Mouse (Mus musculus) heart, embryonic 15.5 days (tissue): ENCODE measurements around the gene Gm49361. TPM values are rescaled to one million over a fixed set of nuclear protein-coding genes. Genes with fewer than 3 reads are reported as not detected.
"Not testable (repeated sequence)": the region's sequence is repeated elsewhere in the genome, so short reads cannot be mapped to it uniquely, and the experiment has no call there.

Source experiments
- ATAC-seq: fragments of 200-750 bp; cut with Nextera tagmentation; replicated peaks from 2 replicates; pipeline ENCODE4 v1.8.0; 2017; ENCODE audit warnings: low read depth, moderate TSS enrichment; ENCODE audit not compliant: insufficient number of reproducible peaks, insufficient read depth, low FRiP score
- H3K27ac ChIP-seq: fragments of 300-500 bp; sonication (generic); 2 replicates; pipeline ENCODE4 v1.5.1; 2015; ENCODE audit warnings: mild to moderate bottlenecking, inconsistent platforms
- H3K27me3 ChIP-seq: fragments of 300-500 bp; sonication (generic); 2 replicates; pipeline ENCODE4 v1.6.1; 2015; ENCODE audit warnings: inconsistent platforms
- H3K36me3 ChIP-seq: fragments of 300-500 bp; sonication (generic); 2 replicates; pipeline ENCODE4 v1.6.1; 2015; ENCODE audit warnings: mild to moderate bottlenecking, inconsistent platforms
- H3K4me1 ChIP-seq: fragments of 300-500 bp; sonication (generic); replicated peaks from 2 replicates; pipeline ENCODE4 v1.6.1; 2015; ENCODE audit warnings: inconsistent platforms
- H3K4me2 ChIP-seq: fragments of 300-500 bp; sonication (generic); 2 replicates; pipeline ENCODE4 v1.6.1; 2015; ENCODE audit warnings: inconsistent platforms, mild to moderate bottlenecking, moderate library complexity
- H3K4me3 ChIP-seq: fragments of 300-500 bp; sonication (generic); 2 replicates; pipeline ENCODE4 v1.5.1; 2015; ENCODE audit warnings: mild to moderate bottlenecking, inconsistent platforms
- H3K9ac ChIP-seq: fragments of 300-500 bp; sonication (generic); 2 replicates; pipeline ENCODE4 v1.6.1; 2015; ENCODE audit warnings: mild to moderate bottlenecking, inconsistent platforms
- H3K9me3 ChIP-seq: fragments of 300-500 bp; sonication (generic); replicated peaks from 2 replicates; pipeline ENCODE4 v1.6.1; 2016; ENCODE audit warnings: inconsistent platforms
- WGBS: fragments of 180-500 bp; shearing (Covaris S2); methylation state at CpG from one replicate; pipeline ENCODE4 v1.1.7; 2015; ENCODE audit warnings: mixed read lengths; 5-methylcytosine and 5-hydroxymethylcytosine counted together
- polyA plus RNA-seq: library from polyadenylated mRNA; unstranded; fragments of >200 nt; fragmentation: Nextera tagmentation; extraction: Ambion mirVana; gene quantifications from 2 replicates; pipeline ENCODE4 v1.2.1, GENCODE M21; 2015

Gm49361 gene
- polyA plus RNA-seq, 1 experiment from 2014 or later, result not detected

- WGBS, result 10% methylated on average over 9 of the region's 9 CpGs
- no peak overlapping the region for H3K4me3 ChIP-seq
Observed at GRCm38 (mm10) chr14:57753351-57753992, 7.6 kb upstream of the Gm49361 start.

GRCm38 (mm10) chr14:57751006-57751405 is 5.1 kb upstream of the Gm49361 start:
- H3K4me3 ChIP-seq, H3K9me3 ChIP-seq, H3K4me2 ChIP-seq, H3K9ac ChIP-seq, ATAC-seq, H3K27me3 ChIP-seq, H3K36me3 ChIP-seq, H3K27ac ChIP-seq: not testable (repeated sequence)
- peaks cover 24% of the 10 kb centered on the region for H3K4me1 ChIP-seq

More at GRCm38 (mm10) chr14:57753351-57753992, 7.6 kb upstream of the Gm49361 start:
- H3K27me3 ChIP-seq, result no peaks in the 10 kb centered on the region
- peak overlapping the region; percentile 29; the same call in 1 of the 2 replicates for H3K9ac ChIP-seq
- peaks cover 17% of the 10 kb centered on the region for H3K4me1 ChIP-seq
- peak; percentile 78 for ATAC-seq
- H3K9me3 ChIP-seq, result no peaks in the 10 kb centered on the region
- peak overlapping the region; percentile 89 for H3K27ac ChIP-seq
- H3K36me3 ChIP-seq, result no peaks in the 10 kb centered on the region
- H3K4me2 ChIP-seq, result peak overlapping the region; percentile 43

GRCm38 (mm10) chr14:57749501-57749900 is 3.6 kb upstream of the Gm49361 start:
- H3K36me3 ChIP-seq, result no peaks in the 10 kb centered on the region
- H3K9me3 ChIP-seq, result no peaks in the 10 kb centered on the region
- H3K27ac ChIP-seq, result no peak overlapping the region
- H3K4me3 ChIP-seq, result no peak overlapping the region
- H3K9ac ChIP-seq, result no peak overlapping the region
- 64% methylated on average over 2 of the region's 2 CpGs for WGBS
- H3K27me3 ChIP-seq, result no peaks in the 10 kb centered on the region
- no peak for ATAC-seq
- H3K4me1 ChIP-seq, result peaks cover 24% of the 10 kb centered on the region
- no peak overlapping the region for H3K4me2 ChIP-seq

- peak overlapping the region; percentile 93 for H3K9ac ChIP-seq
- no peaks in the 10 kb centered on the region for H3K36me3 ChIP-seq
- peaks cover 37% of the 10 kb centered on the region for H3K4me1 ChIP-seq
- H3K4me3 ChIP-seq, result peak overlapping the region; percentile 90
- no peaks in the 10 kb centered on the region for H3K27me3 ChIP-seq
- peak overlapping the region; percentile 74 for H3K4me2 ChIP-seq
- peak overlapping the region; percentile 96 for H3K27ac ChIP-seq
- ATAC-seq, result peak; percentile 57
- no peaks in the 10 kb centered on the region for H3K9me3 ChIP-seq
- WGBS, result under 1% methylated on average over 95 of the region's 103 CpGs
Observed at GRCm38 (mm10) chr14:57745291-57745969, 473 bp downstream of the Gm49361 start.

- no peaks in the 10 kb centered on the region for H3K9me3 ChIP-seq
- no peaks in the 10 kb centered on the region for H3K27me3 ChIP-seq
- ATAC-seq, result no peak
- peak overlapping the region; percentile 90 for H3K4me3 ChIP-seq
- peak overlapping the region; percentile 93 for H3K9ac ChIP-seq
- no peaks in the 10 kb centered on the region for H3K36me3 ChIP-seq
- 1% methylated on average over 8 of the region's 8 CpGs for WGBS
- peak overlapping the region; percentile 96 for H3K27ac ChIP-seq
- peak overlapping the region; percentile 74 for H3K4me2 ChIP-seq
- H3K4me1 ChIP-seq, result peaks cover 44% of the 10 kb centered on the region
Observed at GRCm38 (mm10) chr14:57744547-57744946, 1.4 kb downstream of the Gm49361 start.

- WGBS, result 70% methylated on average over 8 of the region's 8 CpGs
Observed at GRCm38 (mm10) chr14:57740651-57741050, 5.3 kb downstream of the Gm49361 start.

GRCm38 (mm10) chr14:57737089-57737488 is 8.8 kb downstream of the Gm49361 start:
- H3K9me3 ChIP-seq, result no peaks in the 10 kb centered on the region
- peak; percentile 76 for ATAC-seq
- H3K36me3 ChIP-seq, result no peaks in the 10 kb centered on the region
- H3K27ac ChIP-seq, result peak overlapping the region; percentile 83
- peak overlapping the region; percentile 29; the same call in 1 of the 2 replicates for H3K4me2 ChIP-seq
- no peaks in the 10 kb centered on the region for H3K27me3 ChIP-seq
- H3K9ac ChIP-seq, result no peak overlapping the region
- H3K4me1 ChIP-seq, result peaks cover 74% of the 10 kb centered on the region
- H3K4me3 ChIP-seq, result no peak overlapping the region

More at GRCm38 (mm10) chr14:57740651-57741050, 5.3 kb downstream of the Gm49361 start:
- Histone ChIP-seq H3K36me3 (no peaks in the 10 kb centered on the region), H3K27ac (no peak overlapping the region), H3K4me3 (no peak overlapping the region), H3K9ac (no peak overlapping the region), H3K4me2 (no peak overlapping the region), H3K9me3 (no peaks in the 10 kb centered on the region), H3K27me3 (no peaks in the 10 kb centered on the region), H3K4me1 (peaks cover 69% of the 10 kb centered on the region)
- no peak for ATAC-seq

- no peaks in the 10 kb centered on the region for H3K9me3 ChIP-seq
- ATAC-seq, result no peak
- 40% methylated on average over 4 of the region's 4 CpGs for WGBS
- H3K4me3 ChIP-seq, result no peak overlapping the region
- no peak overlapping the region for H3K4me2 ChIP-seq
- no peak overlapping the region for H3K9ac ChIP-seq
- peak overlapping the region; percentile 83 for H3K27ac ChIP-seq
- H3K36me3 ChIP-seq, result no peaks in the 10 kb centered on the region
- H3K27me3 ChIP-seq, result no peaks in the 10 kb centered on the region
- H3K4me1 ChIP-seq, result peaks cover 72% of the 10 kb centered on the region
Observed at GRCm38 (mm10) chr14:57736141-57736540, 9.8 kb downstream of the Gm49361 start.

- H3K4me2 ChIP-seq, result no peak overlapping the region
- H3K4me1 ChIP-seq, result peaks cover 65% of the 10 kb centered on the region
- no peaks in the 10 kb centered on the region for H3K36me3 ChIP-seq
- no peaks in the 10 kb centered on the region for H3K27me3 ChIP-seq
- no peak for ATAC-seq
- no peaks in the 10 kb centered on the region for H3K9me3 ChIP-seq
- no peak overlapping the region for H3K9ac ChIP-seq
- H3K4me3 ChIP-seq, result no peak overlapping the region
- WGBS, result 80% methylated on average over 6 of the region's 6 CpGs
- no peak overlapping the region for H3K27ac ChIP-seq
Observed at GRCm38 (mm10) chr14:57732668-57733293, 13.1 kb downstream of the Gm49361 start.

GRCm38 (mm10) chr14:57730527-57730926 is 15.4 kb downstream of the Gm49361 start:
- Histone ChIP-seq H3K4me1 (peaks cover 45% of the 10 kb centered on the region), H3K4me2 (0 out of 2 replicates have a peak overlapping the region, but pooled peaks have one; percentile 4), H3K9ac (no peak overlapping the region; the same call in 1 of the 2 replicates), H3K27ac (peak overlapping the region; percentile 73), H3K4me3 (no peak overlapping the region), H3K36me3 (peaks cover 6% of the 10 kb centered on the region; the same call in 1 of the 2 replicates), H3K27me3 (no peaks in the 10 kb centered on the region), H3K9me3 (no peaks in the 10 kb centered on the region)
- ATAC-seq, result peak; percentile 70
- WGBS, result 21% methylated on average over 9 of the region's 9 CpGs

GRCm38 (mm10) chr14:57729975-57730499 is 15.9 kb downstream of the Gm49361 start:
- Histone ChIP-seq H3K4me3 (no peak overlapping the region), H3K9ac (no peak overlapping the region), H3K27me3 (no peaks in the 10 kb centered on the region), H3K4me1 (peaks cover 45% of the 10 kb centered on the region), H3K9me3 (no peaks in the 10 kb centered on the region), H3K4me2 (peak overlapping the region; percentile 4; the same call in 1 of the 2 replicates), H3K27ac (peak overlapping the region; percentile 73), H3K36me3 (peaks cover 6% of the 10 kb centered on the region; the same call in 1 of the 2 replicates)
- no peak; the same call in 1 of the 2 replicates for ATAC-seq
- 46% methylated on average over 5 of the region's 5 CpGs for WGBS
